Mouse (Mus musculus): Measurements from ENCODE around the gene Gm49486. TPM values are rescaled to one million over a fixed set of nuclear protein-coding genes. Genes with fewer than 3 reads are reported as not detected.
A peak's percentile ranks its signal among the peaks of the same experiment; 100 is the strongest.
"Not testable (repeated sequence)": the region's sequence is repeated elsewhere in the genome, so short reads cannot be mapped to it uniquely, and the experiment has no call there.

Gene Gm49486
- polyA plus RNA-seq, 1 experiment from 2014 or later = 0.73 TPM

DNA sequence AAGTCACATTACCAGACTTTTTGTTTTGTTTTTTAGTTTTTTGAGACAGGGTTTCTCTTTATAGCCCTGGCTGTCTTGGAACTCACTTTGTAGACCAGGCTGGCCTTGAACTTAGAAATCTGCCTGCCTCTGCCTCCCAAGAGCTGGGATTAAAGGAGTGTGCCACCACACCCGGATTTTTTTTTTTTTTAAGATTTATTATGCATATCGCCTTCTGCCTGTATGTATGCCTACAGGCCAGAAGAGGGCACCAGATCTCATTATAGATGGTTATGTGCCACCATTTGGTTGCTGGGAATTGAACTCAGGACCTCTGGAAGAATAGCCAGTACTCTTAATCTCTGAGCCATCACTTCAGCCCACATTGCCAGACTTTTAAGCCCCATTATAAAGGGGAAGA lies 3.4 kb upstream of the Gm49486 start:
- not testable (repeated sequence) for H3K27me3 ChIP-seq; H3K4me3 ChIP-seq; H3K36me3 ChIP-seq; H3K9ac ChIP-seq; ATAC-seq (replicated peaks; ENCODE audit: insufficient number of reproducible peaks, insufficient read depth, low FRiP score, low read depth); H3K9me3 ChIP-seq (replicated peaks); H3K27ac ChIP-seq; H3K4me2 ChIP-seq
- peaks cover 13% of the 10 kb centered on the region for H3K4me1 ChIP-seq (replicated peaks)
- WGBS = 64% methylated on average over 2 of the region's 2 CpGs

DNA sequence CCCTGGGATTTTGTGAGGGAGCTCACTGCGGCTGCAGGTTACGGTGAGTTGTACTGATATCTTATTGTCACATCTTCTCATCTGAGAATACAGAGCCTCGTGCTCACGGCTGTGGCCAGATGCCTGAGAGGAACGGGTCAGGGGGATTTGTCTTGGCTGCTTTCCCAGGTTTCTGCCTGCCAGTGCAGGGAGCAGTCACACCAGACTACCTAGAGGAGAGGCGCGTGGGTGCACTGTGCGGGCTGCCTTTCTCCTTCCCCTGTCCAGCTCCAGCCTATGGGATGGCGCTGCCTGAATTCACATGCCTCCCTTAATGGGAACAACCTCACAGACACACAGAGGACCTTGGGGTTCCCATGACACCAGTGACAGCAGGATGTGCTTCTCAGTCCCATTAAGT lies 6.1 kb downstream of the Gm49486 start:
- no peak overlapping the region for H3K4me2 ChIP-seq
- no peaks in the 10 kb centered on the region for H3K9me3 ChIP-seq (replicated peaks)
- H3K27ac ChIP-seq = peak overlapping the region; percentile 50
- no peaks in the 10 kb centered on the region for H3K27me3 ChIP-seq
- peak; percentile 84 for ATAC-seq (replicated peaks; ENCODE audit: insufficient number of reproducible peaks, insufficient read depth, low FRiP score, low read depth)
- H3K4me3 ChIP-seq = no peak overlapping the region
- H3K4me1 ChIP-seq (replicated peaks) = peaks cover 17% of the 10 kb centered on the region
- H3K9ac ChIP-seq = no peak overlapping the region; the same call in 1 of the 2 replicates
- H3K36me3 ChIP-seq = peaks cover 28% of the 10 kb centered on the region
- 32% methylated on average over 9 of the region's 9 CpGs for WGBS

DNA sequence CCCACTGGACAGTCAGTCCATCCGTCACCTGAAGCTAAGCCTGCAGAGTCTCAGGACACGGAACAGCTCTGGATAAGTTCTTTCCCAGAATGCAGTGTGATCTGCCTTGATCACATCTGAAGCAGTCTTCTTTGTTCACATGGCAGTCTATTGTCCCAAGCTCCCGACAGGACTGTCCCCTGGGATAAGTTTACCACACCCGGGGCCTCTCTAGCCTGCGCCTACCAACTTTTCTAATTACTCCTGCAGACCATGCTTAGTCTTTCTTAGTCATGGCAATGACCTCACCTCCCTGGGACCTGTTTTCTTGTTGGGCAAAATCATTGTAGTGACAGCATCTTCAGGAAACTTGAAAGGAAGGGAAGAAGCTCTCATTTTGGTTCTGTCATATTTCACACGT lies 8.8 kb downstream of the Gm49486 start:
- Histone ChIP-seq H3K36me3 (peaks cover 40% of the 10 kb centered on the region), H3K9ac (no peak overlapping the region), H3K4me2 (no peak overlapping the region), H3K4me1 (replicated peaks) (peaks cover 21% of the 10 kb centered on the region), H3K9me3 (replicated peaks) (no peaks in the 10 kb centered on the region), H3K27ac (no peak overlapping the region), H3K4me3 (no peak overlapping the region), H3K27me3 (no peaks in the 10 kb centered on the region)
- ATAC-seq (replicated peaks; ENCODE audit: insufficient number of reproducible peaks, insufficient read depth, low FRiP score, low read depth) = no peak
- 84% methylated on average over 6 of the region's 6 CpGs for WGBS

GRCm38 (mm10) chr15:79242574-79243233 lies 13.5 kb downstream of the Gm49486 start:
- WGBS = 53% methylated on average over 13 of the region's 13 CpGs
- Histone ChIP-seq H3K27ac (peak overlapping the region; percentile 86), H3K27me3 (no peaks in the 10 kb centered on the region), H3K9me3 (replicated peaks) (no peaks in the 10 kb centered on the region), H3K36me3 (peaks cover 54% of the 10 kb centered on the region), H3K4me3 (no peak overlapping the region), H3K4me2 (no peak overlapping the region), H3K9ac (no peak overlapping the region; the same call in 1 of the 2 replicates), H3K4me1 (replicated peaks) (peaks cover 24% of the 10 kb centered on the region)
- no peak for ATAC-seq (replicated peaks; ENCODE audit: insufficient number of reproducible peaks, insufficient read depth, low FRiP score, low read depth)

GRCm38 (mm10) chr15:79243234-79244042 lies 14.2 kb downstream of the Gm49486 start:
- Histone ChIP-seq H3K9ac (no peak overlapping the region; the same call in 1 of the 2 replicates), H3K9me3 (replicated peaks) (no peaks in the 10 kb centered on the region), H3K4me1 (replicated peaks) (peaks cover 24% of the 10 kb centered on the region), H3K4me2 (no peak overlapping the region), H3K36me3 (peaks cover 56% of the 10 kb centered on the region), H3K4me3 (no peak overlapping the region), H3K27ac (peak overlapping the region; percentile 97), H3K27me3 (no peaks in the 10 kb centered on the region)
- WGBS = 11% methylated on average over 10 of the region's 10 CpGs
- peak; percentile 95 for ATAC-seq (replicated peaks; ENCODE audit: insufficient number of reproducible peaks, insufficient read depth, low FRiP score, low read depth)

DNA sequence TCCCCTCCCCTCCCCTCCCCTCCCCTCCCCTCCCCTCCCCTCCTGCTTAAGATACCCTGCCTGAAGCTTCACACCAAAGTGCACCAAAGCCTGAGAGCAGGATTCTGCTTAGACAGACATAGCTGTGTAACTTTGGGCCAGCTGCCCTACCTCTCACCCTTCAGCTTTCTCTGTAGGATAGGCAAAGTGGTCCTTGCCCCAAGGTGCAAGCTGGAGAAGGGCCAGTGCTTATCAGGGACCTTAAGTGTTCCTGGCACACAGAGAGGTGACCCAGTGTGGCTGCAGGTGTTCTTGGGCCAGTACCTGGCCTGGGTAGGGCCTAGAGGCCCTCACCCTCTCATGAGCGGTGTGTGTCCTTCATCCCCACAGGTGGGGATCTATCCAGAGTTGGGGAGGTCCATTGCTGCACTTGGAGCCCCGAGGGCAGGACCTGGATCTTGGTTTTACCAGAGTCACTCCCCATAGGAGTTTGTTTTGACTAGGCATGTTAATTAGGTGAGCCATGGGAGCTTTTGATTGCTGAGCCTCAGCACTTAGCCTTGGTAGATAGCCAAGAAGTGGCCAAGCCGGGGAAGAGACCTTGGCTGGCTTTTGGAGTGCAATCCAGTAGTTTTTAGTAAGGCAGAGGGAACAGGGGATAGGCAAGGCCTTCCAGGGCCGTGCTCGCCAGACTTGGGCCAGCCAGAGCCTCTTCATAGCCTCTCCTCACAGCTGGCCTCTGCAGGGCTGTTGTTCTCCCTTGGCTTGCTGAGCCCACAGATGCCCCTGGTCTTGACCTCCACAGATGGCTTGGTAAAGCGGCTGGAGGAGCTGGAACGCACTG lies 15.1 kb downstream of the Gm49486 start:
- H3K36me3 ChIP-seq = peaks cover 55% of the 10 kb centered on the region
- no peak overlapping the region for H3K4me3 ChIP-seq
- no peak for ATAC-seq (replicated peaks; ENCODE audit: insufficient number of reproducible peaks, insufficient read depth, low FRiP score, low read depth)
- no peaks in the 10 kb centered on the region for H3K27me3 ChIP-seq
- H3K9me3 ChIP-seq (replicated peaks) = no peaks in the 10 kb centered on the region
- H3K4me1 ChIP-seq (replicated peaks) = peaks cover 24% of the 10 kb centered on the region
- H3K4me2 ChIP-seq = peak overlapping the region; percentile 13; the same call in 1 of the 2 replicates
- WGBS = 51% methylated on average over 7 of the region's 7 CpGs
- peak overlapping the region; percentile 21 for H3K9ac ChIP-seq
- H3K27ac ChIP-seq = peak overlapping the region; percentile 97

GRCm38 (mm10) chr15:79245321-79245720 lies 16.1 kb downstream of the Gm49486 start:
- Histone ChIP-seq H3K9ac (no peak overlapping the region), H3K9me3 (replicated peaks) (no peaks in the 10 kb centered on the region), H3K27ac (peak overlapping the region; percentile 97), H3K4me1 (replicated peaks) (peaks cover 24% of the 10 kb centered on the region), H3K4me3 (no peak overlapping the region), H3K27me3 (no peaks in the 10 kb centered on the region), H3K4me2 (no peak overlapping the region), H3K36me3 (peaks cover 47% of the 10 kb centered on the region)
- no peak for ATAC-seq (replicated peaks; ENCODE audit: insufficient number of reproducible peaks, insufficient read depth, low FRiP score, low read depth)
- 80% methylated on average over 3 of the region's 3 CpGs for WGBS

- 87% methylated on average over 2 of the region's 2 CpGs for WGBS
- H3K27ac ChIP-seq = no peak overlapping the region
- H3K36me3 ChIP-seq = peaks cover 28% of the 10 kb centered on the region
- H3K4me3 ChIP-seq = no peak overlapping the region
- peaks cover 17% of the 10 kb centered on the region for H3K4me1 ChIP-seq (replicated peaks)
- no peak for ATAC-seq (replicated peaks; ENCODE audit: insufficient number of reproducible peaks, insufficient read depth, low FRiP score, low read depth)
- H3K4me2 ChIP-seq = no peak overlapping the region
- peaks cover 32% of the 10 kb centered on the region for H3K27me3 ChIP-seq
- H3K9me3 ChIP-seq (replicated peaks) = no peaks in the 10 kb centered on the region
- no peak overlapping the region for H3K9ac ChIP-seq
Measured at GRCm38 (mm10) chr15:79250236-79250635, 21.0 kb downstream of the Gm49486 start.

GRCm38 (mm10) chr15:79251168-79251567 lies 22.0 kb downstream of the Gm49486 start:
- 50% methylated on average over 7 of the region's 7 CpGs for WGBS

GRCm38 (mm10) chr15:79251781-79252491 lies 22.7 kb downstream of the Gm49486 start:
- Histone ChIP-seq H3K4me1 (replicated peaks) (peaks cover 13% of the 10 kb centered on the region), H3K9ac (peak overlapping the region; percentile 64), H3K9me3 (replicated peaks) (no peaks in the 10 kb centered on the region), H3K27ac (no peak overlapping the region), H3K4me3 (peak overlapping the region; percentile 45), H3K27me3 (peaks cover 36% of the 10 kb centered on the region), H3K36me3 (peaks cover 13% of the 10 kb centered on the region), H3K4me2 (peak overlapping the region; percentile 84)
- ATAC-seq (replicated peaks; ENCODE audit: insufficient number of reproducible peaks, insufficient read depth, low FRiP score, low read depth) = peak; percentile 56
- WGBS = 4% methylated on average over 61 of the region's 61 CpGs

More at GRCm38 (mm10) chr15:79251168-79251567, 22.0 kb downstream of the Gm49486 start:
- no peak for ATAC-seq (replicated peaks; ENCODE audit: insufficient number of reproducible peaks, insufficient read depth, low FRiP score, low read depth)
- Histone ChIP-seq H3K9me3 (replicated peaks) (no peaks in the 10 kb centered on the region), H3K27ac (no peak overlapping the region), H3K27me3 (peaks cover 36% of the 10 kb centered on the region), H3K4me3 (no peak overlapping the region), H3K36me3 (peaks cover 20% of the 10 kb centered on the region), H3K9ac (no peak overlapping the region), H3K4me1 (replicated peaks) (peaks cover 13% of the 10 kb centered on the region), H3K4me2 (no peak overlapping the region)
